Mouse (Mus musculus) testis, adult 2 months (tissue): ENCODE results near the gene Gna15. TPM values are rescaled to one million over a fixed set of nuclear protein-coding genes. Genes with fewer than 3 reads are reported as not detected.

Experiments
- H3K27ac ChIP-seq: fragments of 200-500 bp; 2 replicates; pipeline ENCODE4 v1.5.1; 2012; ENCODE audit warnings: low read depth, low read length; ENCODE audit not compliant: control insufficient read depth, insufficient read depth
- H3K27me3 ChIP-seq: fragments of 200-500 bp; 2 replicates; pipeline ENCODE4 v1.6.1; 2012; ENCODE audit warnings: mild to moderate bottlenecking, low read length, moderate library complexity; ENCODE audit not compliant: control insufficient read depth, insufficient read depth
- H3K36me3 ChIP-seq: fragments of 200-500 bp; 2 replicates; pipeline ENCODE4 v1.6.1; 2012; ENCODE audit warnings: mild to moderate bottlenecking, low read length; ENCODE audit not compliant: control insufficient read depth, insufficient read depth
- H3K4me1 ChIP-seq: fragments of 200-500 bp; 2 replicates; pipeline ENCODE4 v1.6.1; 2012; ENCODE audit warnings: low read length; ENCODE audit not compliant: control insufficient read depth, insufficient read depth
- H3K4me3 ChIP-seq: fragments of 200-500 bp; 2 replicates; pipeline ENCODE4 v1.5.1; 2012; ENCODE audit warnings: low read depth, mild to moderate bottlenecking, low read length, moderate library complexity, mixed read lengths; ENCODE audit not compliant: control insufficient read depth
- CTCF ChIP-seq: fragments of 200-500 bp; IDR thresholded peaks from 2 replicates; pipeline ENCODE4 v1.5.1; 2012; ENCODE audit warnings: low read depth, mild to moderate bottlenecking, inconsistent platforms, low read length, moderate library complexity; ENCODE audit not compliant: control insufficient read depth, insufficient read depth, insufficient replicate concordance
- POLR2A ChIP-seq: fragments of 200-500 bp; IDR thresholded peaks from 2 replicates; pipeline ENCODE4 v1.6.1; 2012; ENCODE audit warnings: low read depth, mild to moderate bottlenecking, inconsistent platforms, low read length, moderate library complexity; ENCODE audit not compliant: control insufficient read depth
- polyA plus RNA-seq: library from polyadenylated mRNA; depleted of rRNA; stranded (reverse); fragments of >200 nt; gene quantifications from 2 replicates; pipeline ENCODE4 v1.2.3, GENCODE M21; 2012

The Gna15 gene
- polyA plus RNA-seq, 1 experiment = 1.0 TPM

- TF ChIP-seq CTCF (no peak), POLR2A (no peak)
- no peak overlapping the region for H3K27ac ChIP-seq
- no peaks in the 10 kb centered on the region; the same call in 1 of the 2 replicates for H3K36me3 ChIP-seq
- no peaks in the 10 kb centered on the region; the same call in 1 of the 2 replicates for H3K27me3 ChIP-seq
- H3K4me1 ChIP-seq = peaks cover 13% of the 10 kb centered on the region
- no peak overlapping the region for H3K4me3 ChIP-seq
Observed at GRCm38 (mm10) chr10:81485479-81486018, 38.5 kb downstream of the Gna15 start.

- TF ChIP-seq POLR2A (no peak), CTCF (no peak)
- no peaks in the 10 kb centered on the region; the same call in 1 of the 2 replicates for H3K27me3 ChIP-seq
- H3K36me3 ChIP-seq = no peaks in the 10 kb centered on the region; the same call in 1 of the 2 replicates
- H3K4me3 ChIP-seq = no peak overlapping the region
- no peak overlapping the region for H3K27ac ChIP-seq
- H3K4me1 ChIP-seq = peaks cover 13% of the 10 kb centered on the region
Observed at GRCm38 (mm10) chr10:81485060-81485449, 39.0 kb downstream of the Gna15 start.

- no peak overlapping the region for H3K4me3 ChIP-seq
- TF ChIP-seq CTCF (no peak), POLR2A (no peak)
- H3K27me3 ChIP-seq = no peaks in the 10 kb centered on the region; the same call in 1 of the 2 replicates
- peaks cover 13% of the 10 kb centered on the region for H3K4me1 ChIP-seq
- H3K27ac ChIP-seq = no peak overlapping the region
- H3K36me3 ChIP-seq = no peaks in the 10 kb centered on the region; the same call in 1 of the 2 replicates
Observed at GRCm38 (mm10) chr10:81484441-81485059, 39.5 kb downstream of the Gna15 start.

GRCm38 (mm10) chr10:81483983-81484382 lies 40.0 kb downstream of the Gna15 start:
- Histone ChIP-seq H3K4me1 (peaks cover 13% of the 10 kb centered on the region), H3K27ac (no peak overlapping the region), H3K4me3 (no peak overlapping the region), H3K36me3 (no peaks in the 10 kb centered on the region), H3K27me3 (no peaks in the 10 kb centered on the region; the same call in 1 of the 2 replicates)
- TF ChIP-seq POLR2A (no peak), CTCF (peak; percentile 83)

- TF ChIP-seq POLR2A (no peak), CTCF (peak; percentile 80)
- Histone ChIP-seq H3K36me3 (no peaks in the 10 kb centered on the region), H3K27me3 (no peaks in the 10 kb centered on the region; the same call in 1 of the 2 replicates), H3K4me1 (peaks cover 13% of the 10 kb centered on the region), H3K4me3 (peak within 1 kb of the TSS; percentile 70), H3K27ac (no peak within 1 kb of the TSS)
Observed at GRCm38 (mm10) chr10:81482533-81482889, 41.5 kb downstream of the Gna15 start, which contains the start of gene Celf5. Gene Celf5 (minus strand): TSS chr10:81482709.

- H3K36me3 ChIP-seq = no peaks in the 10 kb centered on the region
- H3K27ac ChIP-seq = no peak overlapping the region
- peaks cover 13% of the 10 kb centered on the region for H3K4me1 ChIP-seq
- H3K4me3 ChIP-seq = peak overlapping the region; percentile 70
- no peak for TF ChIP-seq POLR2A
- TF ChIP-seq CTCF = no peak
- no peaks in the 10 kb centered on the region; the same call in 1 of the 2 replicates for H3K27me3 ChIP-seq
Observed at GRCm38 (mm10) chr10:81481605-81482532, 42.2 kb downstream of the Gna15 start.

- Histone ChIP-seq H3K36me3 (no peaks in the 10 kb centered on the region), H3K27ac (no peak overlapping the region), H3K27me3 (no peaks in the 10 kb centered on the region), H3K4me1 (peaks cover 22% of the 10 kb centered on the region), H3K4me3 (peak overlapping the region; percentile 75)
- TF ChIP-seq POLR2A (no peak), CTCF (no peak)
Observed at GRCm38 (mm10) chr10:81474461-81474860, 49.6 kb downstream of the Gna15 start.
